Comparison of ENCODE assay signal across 16 mouse cellular contexts in the genomic region with DNA sequence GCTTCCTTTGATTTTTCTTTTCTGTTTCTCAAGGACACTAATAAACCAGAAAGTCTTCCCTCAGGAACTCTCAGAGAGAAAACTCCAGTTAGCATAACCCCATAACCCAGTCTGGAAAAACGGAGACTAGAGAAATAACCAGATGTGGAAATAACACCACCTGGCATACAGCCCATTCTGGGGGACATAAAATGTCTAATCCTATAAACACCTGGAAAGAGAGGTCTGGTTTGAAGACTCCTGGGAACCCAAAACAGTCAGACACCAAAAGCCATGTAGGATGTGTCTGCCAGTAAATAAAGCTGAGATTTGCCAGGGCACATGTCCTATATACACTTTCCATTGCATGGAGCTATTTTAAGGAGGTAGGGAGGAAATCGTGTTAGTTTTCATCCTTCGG.
"Had no signal": no experiment of that assay in that cellular context is flagged by ENCODE, and none has a peak within 500 bp of the region (broad histone marks: within the 10 kb centered on the region; RNA-seq: fewer than 3 reads in every experiment).

No protein-coding gene starts in this region.

- H3K4me1 ChIP-seq: liver, embryonic 15.5 days; midbrain, embryonic 10.5 days had no signal

- H3K27ac ChIP-seq: kidney, postnatal 0 days; liver, embryonic 15.5 days; midbrain, embryonic 10.5 days; neural tube, embryonic 12.5 days had no signal

- ATAC-seq: intestine, postnatal 0 days; lung, postnatal 0 days had no signal

- H3K9me3 ChIP-seq: liver, embryonic 15.5 days; midbrain, embryonic 10.5 days; neural tube, embryonic 12.5 days had no signal

- H3K4me2 ChIP-seq: liver, embryonic 11.5 days; liver, embryonic 15.5 days; neural tube, embryonic 12.5 days had no signal

- DNase-seq: kidney, adult 8-10 months; kidney, postnatal 36 days; layer of hippocampus, adult 9-11 months; lung, adult 2 months; lung, postnatal 36 days; midbrain, embryonic 14.5 days; right cerebral cortex, postnatal 14 days; thymus, postnatal 4 days had no signal

- H3K9ac ChIP-seq: liver, embryonic 15.5 days; neural tube, embryonic 12.5 days had no signal

- H3K27me3 ChIP-seq: liver, embryonic 15.5 days; neural tube, embryonic 12.5 days had no signal

- H3K4me3 ChIP-seq: liver, embryonic 15.5 days; midbrain, embryonic 10.5 days; myocyte; neural tube, embryonic 12.5 days had no signal

- H3K36me3 ChIP-seq: liver, embryonic 15.5 days; midbrain, embryonic 10.5 days; neural tube, embryonic 12.5 days had no signal
